Mouse (Mus musculus): ENCODE measurements around the gene Ctsd.

Gene Ctsd

DNA sequence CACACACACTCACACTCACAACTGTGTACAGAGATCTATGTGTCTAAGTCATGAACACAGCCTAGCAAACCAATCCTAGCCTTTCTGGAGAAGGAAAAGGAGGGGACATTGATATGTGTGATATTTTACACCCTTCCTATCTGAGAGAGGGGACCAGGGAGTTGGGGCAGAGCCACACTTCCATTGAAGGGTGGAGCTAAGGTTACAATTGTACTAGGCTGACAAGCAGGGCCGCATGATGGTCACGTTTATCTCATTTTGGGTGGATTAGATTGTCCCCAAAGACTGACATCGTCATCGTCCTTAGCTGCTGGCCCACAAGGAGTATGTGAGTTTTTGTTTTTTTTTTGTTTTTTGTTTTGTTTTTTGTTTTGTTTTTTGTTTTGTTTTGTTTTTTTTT is 56.6 kb downstream of the Ctsd start:
- no peak for DNase-seq

- DNase-seq: no peak
Observed at GRCm38 (mm10) chr7:142330271-142330724, 57.5 kb downstream of the Ctsd start.

DNA sequence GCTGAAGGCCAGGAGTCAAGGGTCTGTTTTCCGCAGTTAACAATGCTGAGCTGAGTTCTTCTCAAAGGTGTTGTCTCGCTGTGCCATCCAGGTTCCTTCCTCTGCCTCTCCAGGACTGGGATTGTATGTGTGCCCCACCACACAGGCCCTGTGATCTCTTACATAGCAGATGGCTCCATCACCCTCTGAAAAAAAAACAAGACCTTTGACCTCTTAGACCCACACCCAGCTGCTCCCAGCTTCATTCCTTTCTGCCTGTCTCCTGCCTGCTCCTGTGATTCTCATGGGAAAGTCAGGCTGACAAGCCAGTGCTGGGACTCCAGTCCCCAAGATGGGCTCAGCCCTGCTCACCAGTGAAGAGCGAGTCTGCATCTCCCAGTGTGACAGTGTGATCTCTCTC is 59.3 kb downstream of the Ctsd start:
- no peak for DNase-seq

DNA sequence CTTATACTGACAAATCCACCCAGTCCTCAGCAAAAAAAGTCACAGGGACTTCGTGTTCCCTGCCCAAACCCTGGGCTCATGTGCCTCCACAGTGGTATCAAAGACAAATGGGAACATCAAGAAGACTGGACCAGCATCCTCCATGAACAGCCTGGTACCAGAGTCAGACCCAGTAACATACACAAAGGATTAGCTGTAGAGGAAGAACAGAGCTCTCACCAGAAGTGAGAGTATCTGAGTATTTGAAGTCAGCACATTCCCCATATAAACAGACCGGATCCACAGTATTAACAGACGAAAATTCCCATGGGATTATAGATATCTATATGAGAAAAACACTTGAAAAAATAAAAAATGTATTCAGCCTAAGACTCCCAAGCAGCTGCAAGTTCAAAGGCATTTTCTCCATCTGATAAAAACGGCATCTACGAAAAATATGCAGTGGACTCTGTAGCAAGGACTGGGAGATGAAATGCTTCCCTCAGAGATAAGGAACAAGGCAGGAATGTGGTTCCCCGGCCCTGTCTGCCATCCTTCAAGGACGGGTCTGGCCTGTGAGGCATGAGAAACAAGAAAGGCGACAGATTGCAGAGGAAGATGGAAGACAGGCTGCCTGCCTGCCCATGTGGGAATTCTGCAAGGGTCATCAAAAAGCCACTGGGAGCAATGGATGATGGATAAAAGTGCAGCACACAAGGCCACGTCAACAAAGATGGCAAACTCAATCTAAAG is 61.0 kb downstream of the Ctsd start:
- no peak for DNase-seq

All from right cerebral cortex, postnatal 4 days (tissue).